Mouse (Mus musculus) fat pad, adult 2 months (tissue): ENCODE data around the gene Cyp2b19.
"Not testable (repeated sequence)": the region's sequence is repeated elsewhere in the genome, so short reads cannot be mapped to it uniquely, and the experiment has no call there.

Experiments used
- DNase-seq: peaks from one replicate; pipeline ENCODE4 v3.0.0-alpha.2; 2011; ENCODE audit warnings: low read depth, low spot score; ENCODE audit errors: extremely low read depth

Cyp2b19 gene

DNA sequence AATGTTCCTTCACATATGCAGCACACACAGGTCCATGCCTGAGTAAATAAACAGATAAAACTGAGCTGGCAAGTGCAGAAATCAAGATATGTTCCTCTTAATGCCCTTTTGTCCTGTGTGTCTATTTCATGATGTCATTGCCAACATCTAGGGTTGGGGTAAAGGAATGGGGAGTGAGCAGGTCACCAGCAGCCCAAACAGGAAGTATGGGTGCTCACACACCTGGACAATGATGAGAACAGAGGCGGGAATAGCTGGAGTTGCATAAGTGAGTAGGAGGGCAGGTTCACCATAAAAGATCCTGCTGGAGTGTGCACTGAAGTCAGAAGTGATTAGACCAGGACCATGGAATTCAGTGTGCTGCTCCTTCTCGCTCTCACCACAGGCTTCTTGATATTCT is at the start of gene Cyp2b19:
Cyp2b19 (plus strand) TSS at position 301 of the 400 bp plus-strand sequence.
- no peak for DNase-seq

DNA sequence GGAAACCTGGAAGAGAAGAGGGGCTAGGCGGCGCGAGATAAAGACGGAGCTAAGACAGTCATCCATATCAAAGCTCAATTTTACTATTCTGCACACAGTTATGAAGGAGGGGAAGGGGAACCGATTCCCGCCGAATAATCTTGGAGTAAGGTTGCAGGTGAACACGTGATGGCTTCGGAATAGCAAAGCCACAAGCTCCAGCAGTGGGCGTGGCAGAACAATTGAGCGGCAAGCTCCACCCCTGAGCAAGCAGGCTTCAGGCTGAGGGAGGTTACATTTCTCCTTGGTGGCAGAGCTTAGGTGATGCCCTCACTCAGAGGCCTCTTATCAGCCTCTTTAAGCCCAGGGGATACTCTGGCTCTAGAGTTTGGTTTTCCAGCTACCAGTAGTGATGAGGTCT is 45.9 kb upstream of the Cyp2b19 start:
- DNase-seq, result no peak

DNA sequence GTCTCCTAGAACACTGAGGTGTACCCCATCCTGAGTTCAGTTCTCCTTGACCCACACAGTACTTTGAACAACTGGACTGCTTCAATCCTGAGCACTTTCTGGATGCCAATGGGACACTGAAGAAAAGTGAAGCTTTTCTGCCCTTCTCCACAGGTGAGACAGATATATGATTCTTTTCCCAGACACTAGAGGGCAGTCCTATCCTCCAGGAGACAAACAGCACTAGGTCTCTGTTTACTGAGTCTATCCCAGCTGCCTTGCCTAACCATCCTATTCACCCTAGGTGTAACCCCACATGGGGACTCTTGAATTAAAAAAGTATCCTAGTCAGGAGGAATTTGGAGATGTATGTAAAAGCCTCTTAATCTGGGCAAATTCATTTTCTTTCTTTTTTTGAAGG is 18.0 kb upstream of the Cyp2b19 start:
- no peak for DNase-seq

DNA sequence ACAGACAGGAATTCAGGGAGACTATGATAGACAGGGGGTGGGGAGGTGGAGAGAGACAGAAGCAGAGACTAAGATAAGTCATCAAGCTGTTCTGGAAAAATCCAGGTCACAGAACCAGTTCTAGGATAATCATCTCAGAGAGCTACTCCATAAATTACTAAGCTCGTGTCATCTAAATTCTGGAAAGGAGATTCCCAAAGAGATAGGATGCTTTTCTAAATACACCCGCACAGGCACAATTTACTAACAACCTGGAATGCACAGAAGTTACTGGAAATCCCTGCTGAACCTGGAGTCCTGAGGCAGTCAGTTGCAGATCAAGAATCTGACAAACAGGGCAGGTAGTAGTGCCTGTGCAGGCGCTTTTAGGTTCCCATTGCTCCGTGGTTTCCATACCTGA is 13.0 kb upstream of the Cyp2b19 start:
- peak; percentile 88 for DNase-seq

DNA sequence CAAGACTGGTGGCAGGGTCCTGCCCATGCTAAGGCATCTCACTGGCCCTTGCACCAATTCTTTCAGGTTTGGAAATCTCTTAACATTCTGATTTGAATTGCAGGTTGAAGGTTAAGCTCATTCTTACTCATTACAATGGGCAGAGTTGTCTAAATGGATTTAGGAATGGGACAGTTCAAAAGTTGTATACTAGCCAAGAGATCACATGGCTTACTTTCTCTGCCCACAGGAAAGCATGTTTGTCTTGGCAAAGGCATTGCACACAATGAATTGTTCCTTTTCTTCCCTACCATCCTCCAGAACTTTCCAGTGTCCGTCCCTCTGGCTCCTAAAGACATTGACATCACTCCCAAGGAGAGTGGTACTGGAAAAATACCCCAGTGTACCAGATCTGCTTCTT is 11.5 kb upstream of the Cyp2b19 start:
- DNase-seq, result peak; percentile 93

DNA sequence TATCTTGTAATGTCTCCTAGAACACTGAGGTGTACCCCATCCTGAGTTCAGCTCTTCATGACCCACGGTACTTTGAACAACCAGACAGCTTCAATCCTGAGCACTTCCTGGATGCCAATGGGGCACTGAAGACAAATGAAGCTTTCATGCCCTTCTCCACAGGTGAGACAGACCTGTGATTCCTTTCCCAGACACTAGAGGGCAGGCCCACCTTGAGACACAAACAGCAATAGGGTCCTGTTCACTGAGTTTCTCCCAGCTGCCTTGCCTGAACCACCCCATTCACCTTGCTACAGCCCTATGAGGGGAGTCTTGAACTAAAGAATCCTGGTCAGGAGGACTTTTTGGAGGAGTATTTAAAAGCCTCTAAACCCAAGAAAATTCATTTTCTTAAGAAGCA is 10.1 kb downstream of the Cyp2b19 start:
- no peak for DNase-seq

DNA sequence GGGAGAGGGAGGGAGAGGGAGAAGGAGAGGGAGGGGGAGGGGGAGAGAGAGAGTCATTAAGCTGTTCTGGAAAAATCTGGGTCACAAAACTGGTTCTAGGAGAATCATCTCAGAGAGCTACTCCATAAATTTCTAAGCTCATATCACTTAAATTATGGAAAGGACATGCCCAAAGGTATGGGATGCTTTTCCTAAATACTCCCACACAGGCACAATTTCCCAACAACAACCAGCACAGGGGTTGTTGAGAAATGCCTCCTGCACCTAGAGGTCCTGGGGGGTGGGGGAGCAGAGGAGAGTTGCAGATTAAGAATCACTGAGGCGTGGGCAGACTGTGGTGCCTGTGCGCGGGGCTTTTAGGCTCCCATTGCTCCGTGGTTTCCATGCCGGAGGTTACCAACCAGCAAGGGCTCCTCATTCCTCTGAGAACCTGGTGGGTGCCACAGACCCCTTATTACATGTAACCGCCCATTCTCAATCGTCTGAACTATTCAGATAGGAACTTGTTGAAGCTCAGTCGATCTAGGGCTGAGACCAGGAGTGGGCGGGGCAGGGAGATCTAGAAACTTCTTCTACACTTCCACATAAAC is 13.0 kb downstream of the Cyp2b19 start:
- peak; percentile 99 for DNase-seq

DNA sequence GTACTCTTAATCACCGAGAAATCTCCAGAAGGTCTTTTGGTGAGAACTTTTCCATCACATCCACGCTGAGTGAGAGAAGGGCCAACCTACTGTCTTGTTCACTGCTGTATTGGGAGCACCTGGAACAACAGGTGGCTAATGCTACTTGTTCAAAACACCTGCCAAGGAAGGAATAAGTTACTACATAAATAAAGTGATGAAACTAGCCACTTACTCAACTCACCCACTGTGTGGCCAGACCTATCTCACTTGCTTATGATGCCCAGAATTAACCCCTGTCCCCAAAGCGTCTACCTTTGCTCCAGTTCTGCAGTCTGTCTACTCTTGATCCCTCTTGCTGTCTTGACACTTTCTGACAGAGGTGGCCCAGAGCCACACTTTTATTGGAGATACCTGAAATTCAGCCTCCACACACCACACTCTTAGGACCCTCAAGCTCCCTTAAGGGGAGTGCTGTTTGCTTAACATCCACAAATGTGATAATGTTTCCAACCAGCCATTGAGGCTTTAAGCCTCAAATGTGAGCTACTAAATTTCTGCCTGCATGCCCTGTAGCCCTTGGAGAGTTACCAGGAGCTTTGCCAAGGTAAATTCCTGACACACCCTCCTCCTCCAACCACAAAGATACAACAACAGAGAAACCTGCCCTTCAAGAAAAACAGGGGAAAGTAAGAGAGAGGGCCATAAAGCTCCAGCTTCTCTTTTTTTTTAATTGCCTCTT is 16.1 kb downstream of the Cyp2b19 start:
- DNase-seq, result peak; percentile 98

DNA sequence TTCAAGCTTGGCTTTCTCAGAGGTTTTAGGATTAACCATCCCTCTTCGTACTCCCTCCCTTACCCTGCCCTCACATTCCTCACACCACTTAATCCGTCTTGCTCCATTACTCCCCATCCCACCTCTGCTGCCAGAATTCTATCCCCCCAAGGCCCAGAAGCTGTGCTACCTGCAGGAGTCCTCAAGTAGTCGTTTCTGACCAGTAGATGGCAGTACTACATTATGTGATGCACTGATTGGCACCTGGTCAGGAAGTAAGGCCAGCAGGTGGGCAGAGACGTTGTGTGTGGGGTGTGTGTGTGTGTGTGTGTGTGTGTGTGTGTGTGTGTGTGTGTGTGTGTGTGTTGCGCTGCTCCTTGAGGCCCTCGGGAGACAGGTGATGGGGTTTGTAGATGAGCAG is 18.9 kb downstream of the Cyp2b19 start:
- DNase-seq, result peak; percentile 88

DNA sequence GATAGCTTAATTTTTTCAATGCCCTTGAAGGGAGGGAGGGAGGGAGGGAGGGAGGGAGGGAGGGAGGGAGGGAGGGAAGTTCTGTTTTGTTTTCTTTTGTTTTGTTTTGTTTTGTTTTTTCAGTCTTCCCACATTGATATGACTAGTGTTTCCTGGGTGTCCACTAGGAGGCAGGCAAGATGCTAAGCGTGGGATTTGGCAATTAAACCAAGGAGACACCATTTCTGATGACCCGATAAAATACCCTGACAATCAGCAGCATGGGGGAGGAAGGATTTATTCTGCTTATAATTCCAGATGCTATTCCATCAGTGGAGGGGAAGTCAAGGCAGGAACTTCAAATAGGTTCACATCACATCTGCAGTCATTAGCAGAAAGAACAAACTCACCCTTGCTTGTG is 20.9 kb downstream of the Cyp2b19 start:
- no peak for DNase-seq

DNA sequence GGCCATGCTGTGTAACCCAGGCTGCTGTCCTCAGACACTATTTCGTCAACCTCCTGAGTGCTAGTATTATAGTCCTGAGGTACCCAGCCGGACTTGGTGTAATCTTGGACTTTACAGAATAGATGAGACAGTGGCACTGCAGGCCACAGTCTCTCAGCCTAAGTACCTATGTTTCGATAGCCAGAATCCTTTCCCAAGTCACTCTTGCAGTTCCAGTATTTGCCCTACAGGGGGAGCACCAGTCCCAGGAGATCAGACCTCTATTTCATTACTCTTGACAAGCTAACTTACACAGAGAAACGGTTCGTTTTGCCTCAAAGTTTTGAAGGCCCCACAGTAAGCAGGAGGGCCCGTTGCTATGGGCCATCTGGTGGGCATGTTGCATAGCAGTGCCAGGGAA is 21.5 kb downstream of the Cyp2b19 start:
- DNase-seq, result no peak

DNA sequence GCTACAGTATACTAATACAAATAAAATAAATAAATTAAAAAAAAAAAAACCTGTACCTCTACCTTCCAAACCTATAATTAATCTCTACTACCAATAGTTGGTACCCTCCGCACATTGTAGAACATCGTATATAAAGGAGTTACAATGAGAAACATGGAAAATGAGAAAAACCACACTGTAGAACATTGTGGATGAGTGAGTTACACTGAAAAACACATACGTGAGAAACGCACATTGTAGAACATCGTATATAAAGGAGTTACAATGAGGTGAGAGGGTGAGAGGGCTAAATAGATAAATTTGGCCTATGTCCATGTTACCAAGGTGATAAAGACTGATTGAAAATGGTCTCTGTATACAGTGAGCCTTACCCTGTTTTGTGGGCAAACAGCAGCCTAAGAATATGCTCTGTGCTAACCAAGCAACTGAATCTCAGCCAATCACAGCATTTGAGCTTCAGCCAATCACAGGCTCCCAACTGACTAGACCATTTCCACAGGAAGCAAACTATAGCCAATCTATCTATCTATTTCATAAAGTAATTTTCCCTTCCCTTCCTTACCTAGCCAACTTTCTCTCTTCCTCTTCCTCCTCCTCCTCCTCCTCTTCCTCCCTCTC is 23.0 kb downstream of the Cyp2b19 start:
- no peak for DNase-seq

DNA sequence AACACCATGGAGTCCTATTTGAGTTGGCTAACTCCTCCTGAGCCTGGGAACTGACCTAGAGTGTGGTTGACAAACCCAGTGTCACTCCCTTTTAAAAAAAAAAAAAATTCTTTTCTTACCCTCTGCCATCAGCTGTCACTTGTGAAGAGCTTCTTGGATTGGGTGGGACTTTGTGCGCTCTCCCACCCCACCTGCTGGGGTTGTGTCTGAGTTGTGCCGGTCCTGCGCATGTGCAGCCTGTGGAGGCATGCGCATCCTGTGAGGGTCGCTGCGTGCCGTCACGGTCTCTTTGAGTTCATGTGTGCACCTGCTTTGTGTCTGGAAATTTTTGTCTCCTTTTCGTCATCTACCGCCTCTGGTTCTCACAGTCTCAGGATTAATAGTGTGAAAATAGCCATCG is 23.6 kb downstream of the Cyp2b19 start:
- no peak for DNase-seq

DNA sequence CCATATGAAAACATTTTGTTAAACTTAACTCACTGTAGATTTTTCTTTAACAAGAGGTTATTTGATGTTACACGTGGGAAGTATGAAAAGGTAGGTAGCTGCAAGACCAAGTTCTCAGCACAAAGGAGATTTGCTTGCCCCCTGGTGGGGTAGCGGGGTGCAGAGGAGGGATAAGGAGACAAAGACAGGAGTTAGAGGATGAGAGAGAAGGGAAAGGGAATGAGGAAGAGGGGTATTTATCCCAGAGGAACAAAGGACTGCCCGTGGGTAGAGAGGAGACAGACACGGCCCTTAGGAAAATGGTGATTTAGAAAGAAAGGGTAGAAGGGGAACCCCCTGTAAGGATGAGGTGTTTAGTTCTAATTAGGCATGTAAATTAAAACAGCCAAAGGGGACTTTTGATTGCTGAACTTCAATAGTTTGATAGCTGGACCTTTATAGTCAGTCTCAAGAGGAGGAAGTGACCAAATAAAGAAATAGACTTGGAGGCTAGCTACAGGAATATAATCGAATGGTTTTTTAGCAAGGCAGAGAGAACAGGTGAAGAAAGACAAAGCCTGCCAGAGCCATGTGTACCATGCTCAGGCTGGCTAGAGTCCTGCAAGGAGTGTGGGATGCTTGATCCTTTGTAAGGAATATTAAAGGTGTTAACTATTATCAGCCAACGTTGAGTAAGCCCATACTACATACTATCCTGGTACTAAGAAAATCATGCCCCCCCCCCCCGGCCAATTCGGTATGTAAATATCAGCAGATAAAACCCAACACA is 24.2 kb downstream of the Cyp2b19 start:
- DNase-seq, result no peak

DNA sequence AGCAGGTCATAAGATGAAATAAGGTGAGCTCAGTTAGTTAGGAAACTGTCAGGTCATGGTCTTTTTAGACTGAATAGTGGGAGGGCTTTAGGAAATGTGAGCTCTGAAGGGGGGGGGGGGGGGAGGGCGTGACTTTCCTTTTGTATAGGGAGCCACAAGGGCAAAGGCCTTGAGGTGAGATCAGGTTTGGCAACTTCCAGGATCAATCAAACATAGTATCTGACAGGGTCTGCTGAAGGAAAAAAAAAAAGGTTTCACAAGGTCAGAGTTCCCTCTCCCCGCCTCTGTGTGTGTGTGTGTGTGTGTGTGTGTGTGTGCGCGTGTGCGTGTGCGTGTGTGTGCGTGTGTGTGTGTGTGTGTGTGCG is 24.8 kb downstream of the Cyp2b19 start:
- no peak for DNase-seq

DNA sequence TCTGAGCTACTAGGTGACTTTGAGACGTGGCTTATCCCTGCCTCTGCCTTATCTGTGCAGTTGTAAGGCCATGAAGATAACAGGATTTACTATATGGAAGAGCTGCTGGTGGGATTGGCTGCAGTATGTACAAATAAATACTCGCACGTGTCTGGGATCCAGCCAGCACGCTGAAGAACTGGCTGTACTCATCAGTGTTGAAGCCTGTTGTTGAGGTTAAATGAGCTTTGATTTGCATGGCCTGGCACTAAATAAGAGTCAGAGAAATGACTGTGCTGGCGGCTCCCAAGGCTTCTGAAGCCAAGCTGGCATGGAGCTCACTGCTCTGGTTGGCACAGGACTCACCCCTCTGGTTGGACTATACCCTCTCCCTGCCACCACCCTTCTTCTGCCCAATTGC is 26.2 kb downstream of the Cyp2b19 start:
- DNase-seq, result no peak

DNA sequence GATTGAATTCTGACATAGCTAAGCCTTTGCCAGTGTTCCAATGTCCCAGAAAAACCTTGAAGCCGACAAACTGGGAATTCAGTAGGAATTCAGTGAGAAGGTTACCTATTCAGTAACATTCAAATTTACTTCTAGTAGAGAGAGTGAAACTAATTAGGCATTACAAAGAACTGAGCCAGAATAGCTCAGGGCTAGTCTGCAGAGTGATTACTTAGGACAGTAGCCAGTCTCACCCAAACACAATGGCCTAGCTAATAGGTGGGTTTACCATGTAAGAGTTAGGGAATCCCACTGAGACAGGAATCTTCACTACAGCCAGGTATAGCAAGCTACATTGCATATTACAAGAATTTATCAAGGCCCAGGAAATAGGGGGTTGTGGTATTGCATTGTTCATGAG is 29.1 kb downstream of the Cyp2b19 start:
- DNase-seq, result not testable (repeated sequence)

DNA sequence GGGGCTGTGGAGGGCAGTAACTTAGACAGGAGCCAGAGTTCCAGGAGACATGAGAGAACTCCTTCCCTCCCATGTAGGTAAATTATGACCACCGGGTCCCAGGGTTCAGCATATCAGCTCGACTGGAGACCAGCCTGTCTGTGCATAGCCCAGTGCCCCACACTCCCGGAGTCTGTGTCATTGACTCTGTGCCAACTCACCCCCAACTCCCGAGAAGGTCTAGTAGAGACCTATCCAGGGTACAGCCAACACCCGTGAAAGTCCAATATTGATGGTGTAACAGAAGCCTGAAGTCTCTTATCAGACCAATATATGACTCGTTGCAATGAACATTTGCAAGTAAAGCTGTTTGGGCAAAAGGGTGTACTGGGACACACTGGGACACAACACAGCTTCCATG is 33.0 kb downstream of the Cyp2b19 start:
- DNase-seq, result no peak

DNA sequence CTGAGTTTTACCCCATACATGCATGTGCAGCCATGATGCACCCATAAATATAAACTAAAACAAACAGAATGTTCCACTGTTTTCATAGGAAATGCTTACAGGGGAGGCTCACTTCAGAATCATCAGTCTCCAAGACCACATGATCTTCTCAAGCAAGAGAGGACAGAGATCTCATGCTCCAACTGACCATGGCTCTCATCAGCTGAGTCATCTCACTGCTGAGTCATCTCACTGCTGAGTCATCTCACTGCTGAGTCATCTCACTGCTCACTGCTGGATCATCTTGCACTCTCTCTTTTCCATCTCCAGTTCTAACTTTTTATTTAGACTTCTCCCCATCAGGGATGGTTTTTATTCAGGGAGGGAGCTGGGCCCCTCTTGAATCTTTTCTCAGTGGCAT is 43.2 kb downstream of the Cyp2b19 start:
- DNase-seq, result no peak

DNA sequence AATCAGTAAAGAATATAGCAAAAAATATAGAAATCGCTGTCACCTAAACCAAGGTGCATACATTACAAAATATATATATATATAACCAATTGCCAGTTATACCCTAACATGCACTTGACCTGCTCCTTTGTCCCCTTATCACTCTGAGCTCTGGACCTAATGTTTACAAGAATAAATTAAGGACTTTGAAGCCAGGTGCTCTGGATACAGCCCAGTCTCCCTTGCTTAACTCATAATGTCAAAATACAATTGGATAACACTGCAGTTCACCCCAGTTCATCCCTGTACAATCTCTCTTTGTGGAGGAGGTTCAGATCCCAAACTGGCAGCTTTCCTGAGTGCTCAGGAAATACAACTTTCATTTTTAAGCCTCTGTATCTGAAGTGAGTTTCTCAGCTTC is 44.1 kb downstream of the Cyp2b19 start:
- no peak for DNase-seq

DNA sequence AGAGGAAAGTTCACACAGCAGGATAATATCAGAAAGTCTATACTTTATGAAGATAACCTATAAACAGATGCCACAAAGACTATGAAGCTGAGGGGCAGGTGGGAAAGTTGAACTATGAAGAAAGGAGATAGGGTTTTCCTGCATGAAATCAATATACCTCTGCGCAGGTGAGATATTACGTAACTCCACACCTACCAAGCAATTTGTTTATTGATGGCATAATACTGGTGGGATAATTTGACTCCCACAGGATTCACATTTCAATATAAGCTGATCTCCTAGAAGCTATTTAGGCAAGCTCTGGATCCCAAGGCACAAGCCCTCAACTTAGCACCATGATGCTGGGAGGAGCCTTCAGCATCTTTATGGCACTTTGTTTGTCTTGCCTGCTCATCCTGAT is 51.6 kb downstream of the Cyp2b19 start, which contains the start of gene Cyp2g1:
Cyp2g1 (plus strand) TSS at position 301 of the 400 bp plus-strand sequence.
- DNase-seq, result no peak
